Mouse (Mus musculus): ENCODE measurements around the gene Lrrc41. TPM values are rescaled to one million over a fixed set of nuclear protein-coding genes. Genes with fewer than 3 reads are reported as not detected.
A peak's percentile ranks its signal among the peaks of the same experiment; 100 is the strongest.

Lrrc41 gene
- polyA plus RNA-seq, 1 experiment from 2014 or later = 66.3 TPM

DNA sequence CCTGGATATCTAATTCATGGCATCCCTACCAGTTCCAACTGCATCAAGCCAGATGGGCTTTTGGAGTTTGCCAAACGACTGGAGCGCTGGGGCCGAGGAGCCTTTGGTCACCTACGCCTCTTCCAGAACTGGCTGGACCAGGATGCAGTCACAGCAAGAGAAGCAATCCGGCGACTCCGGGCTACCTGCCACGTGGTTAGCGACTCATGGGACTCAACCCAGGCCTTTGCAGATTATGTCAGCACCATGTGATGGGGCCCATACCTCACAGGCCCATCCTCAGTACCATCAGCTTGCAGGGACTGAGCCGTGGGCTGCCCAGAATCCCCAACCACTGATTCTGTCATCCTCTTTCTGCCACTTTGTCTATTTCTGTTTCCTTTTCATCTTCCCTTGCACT lies 21.2 kb downstream of the Lrrc41 start:
- Histone ChIP-seq H3K36me3 (peaks cover 96% of the 10 kb centered on the region), H3K4me1 (no peaks in the 10 kb centered on the region), H3K27ac (replicated peaks) (no peak overlapping the region), H3K9me3 (no peaks in the 10 kb centered on the region), H3K9ac (replicated peaks) (no peak overlapping the region), H3K27me3 (no peaks in the 10 kb centered on the region), H3K4me2 (replicated peaks) (no peak overlapping the region), H3K4me3 (no peak overlapping the region)
- WGBS = 93% methylated on average over 10 of the region's 10 CpGs
- no peak for ATAC-seq (replicated peaks)

DNA sequence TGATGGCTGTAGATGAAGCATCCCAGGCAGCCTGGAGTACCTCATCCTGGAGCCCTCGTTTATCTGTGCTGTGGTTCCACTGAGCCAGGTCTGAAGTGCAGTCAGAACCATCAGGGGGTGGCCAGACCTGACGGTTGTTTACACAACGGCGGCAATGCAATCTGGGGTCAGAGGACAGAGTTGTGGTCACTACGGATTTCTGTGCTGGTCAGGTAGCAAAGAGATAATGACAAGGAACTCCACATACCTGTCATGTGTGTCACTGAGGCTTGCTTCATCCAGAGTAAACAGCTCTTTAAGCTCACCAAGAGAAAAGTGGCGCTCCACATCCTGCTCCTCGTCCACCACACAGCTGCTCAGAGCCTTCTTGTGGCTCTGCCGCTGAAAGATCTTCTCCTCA lies 22.1 kb downstream of the Lrrc41 start:
- Histone ChIP-seq H3K9me3 (no peaks in the 10 kb centered on the region), H3K9ac (replicated peaks) (no peak overlapping the region), H3K4me2 (replicated peaks) (no peak overlapping the region), H3K4me1 (no peaks in the 10 kb centered on the region), H3K27me3 (no peaks in the 10 kb centered on the region), H3K36me3 (peaks cover 90% of the 10 kb centered on the region), H3K27ac (replicated peaks) (no peak overlapping the region), H3K4me3 (no peak overlapping the region)
- WGBS = 93% methylated on average over 8 of the region's 8 CpGs
- no peak for ATAC-seq (replicated peaks)

DNA sequence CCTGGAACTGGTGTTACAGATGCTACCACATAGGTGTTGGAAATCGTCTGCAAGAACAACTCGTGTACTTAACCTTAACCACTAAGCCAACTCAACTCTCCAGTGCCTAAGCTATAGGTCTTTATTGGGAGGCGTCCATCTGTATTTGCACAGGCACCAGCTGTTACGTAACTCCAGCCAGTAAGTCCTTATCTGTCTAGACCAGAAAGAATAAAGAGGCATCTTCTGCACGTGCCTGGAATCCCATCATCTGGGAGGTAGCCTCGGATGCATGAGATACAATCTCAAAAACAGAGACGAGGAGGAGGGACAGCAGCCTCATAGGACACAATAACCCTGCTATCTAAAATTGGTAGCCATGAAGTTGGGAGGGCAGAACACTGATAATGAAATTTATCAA lies 25.9 kb downstream of the Lrrc41 start:
- Histone ChIP-seq H3K4me3 (no peak overlapping the region), H3K9ac (replicated peaks) (no peak overlapping the region), H3K9me3 (no peaks in the 10 kb centered on the region), H3K4me2 (replicated peaks) (no peak overlapping the region), H3K4me1 (no peaks in the 10 kb centered on the region), H3K27me3 (no peaks in the 10 kb centered on the region), H3K36me3 (peaks cover 54% of the 10 kb centered on the region), H3K27ac (replicated peaks) (no peak overlapping the region)
- ATAC-seq (replicated peaks) = no peak
- WGBS = 93% methylated on average over 7 of the region's 7 CpGs

DNA sequence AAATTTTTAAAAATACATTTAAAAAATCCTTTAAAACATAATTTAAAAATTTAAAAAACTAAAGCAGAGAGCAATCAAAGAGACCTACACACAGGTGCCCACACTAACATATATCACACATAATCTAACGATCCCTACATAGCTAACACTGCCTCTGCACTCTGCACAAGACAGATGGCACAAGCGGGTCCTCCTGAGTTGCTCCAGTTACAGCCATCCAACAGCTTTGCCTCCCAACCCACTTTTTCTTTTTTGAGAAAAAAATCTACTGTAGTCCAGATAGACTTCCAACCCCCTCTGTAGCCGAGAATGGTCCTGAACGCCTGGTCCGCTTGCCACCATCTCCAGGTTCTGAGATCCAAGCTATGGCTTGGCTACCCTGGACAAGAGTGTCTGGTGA lies 30.2 kb downstream of the Lrrc41 start:
- H3K9me3 ChIP-seq = no peaks in the 10 kb centered on the region
- H3K4me3 ChIP-seq = no peak overlapping the region
- H3K36me3 ChIP-seq = peaks cover 15% of the 10 kb centered on the region
- H3K27me3 ChIP-seq = no peaks in the 10 kb centered on the region
- H3K9ac ChIP-seq (replicated peaks) = no peak overlapping the region
- 98% methylated on average over 5 of the region's 5 CpGs for WGBS
- no peak overlapping the region for H3K4me2 ChIP-seq (replicated peaks)
- no peaks in the 10 kb centered on the region for H3K4me1 ChIP-seq
- H3K27ac ChIP-seq (replicated peaks) = no peak overlapping the region
- no peak for ATAC-seq (replicated peaks)

DNA sequence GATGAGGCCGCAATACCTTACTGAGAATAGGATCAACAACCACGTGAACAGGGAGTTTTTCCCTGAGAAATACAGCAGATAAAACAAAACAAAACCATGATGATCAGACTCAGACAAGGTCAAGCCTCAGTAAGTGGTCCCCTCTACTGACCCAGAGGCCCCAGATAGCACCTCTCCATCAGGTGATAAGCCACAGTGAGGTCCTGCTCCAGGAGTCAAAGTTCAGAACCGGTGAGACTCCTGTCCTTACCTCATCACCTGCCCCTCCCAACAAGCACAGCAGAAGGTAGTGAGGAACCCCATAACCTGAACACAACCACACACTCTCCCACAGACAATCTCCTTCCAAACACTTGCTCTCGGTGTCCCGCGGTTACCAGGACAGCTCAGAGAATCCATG lies 35.6 kb downstream of the Lrrc41 start:
- Histone ChIP-seq H3K27me3 (no peaks in the 10 kb centered on the region), H3K36me3 (0 out of 2 replicates have a peak, but pooled peaks cover 5% of the 10 kb centered on the region), H3K9me3 (no peaks in the 10 kb centered on the region), H3K27ac (replicated peaks) (no peak overlapping the region), H3K4me3 (no peak overlapping the region), H3K4me2 (replicated peaks) (no peak overlapping the region), H3K4me1 (no peaks in the 10 kb centered on the region), H3K9ac (replicated peaks) (no peak overlapping the region)
- ATAC-seq (replicated peaks) = no peak
- 97% methylated on average over 6 of the region's 6 CpGs for WGBS

DNA sequence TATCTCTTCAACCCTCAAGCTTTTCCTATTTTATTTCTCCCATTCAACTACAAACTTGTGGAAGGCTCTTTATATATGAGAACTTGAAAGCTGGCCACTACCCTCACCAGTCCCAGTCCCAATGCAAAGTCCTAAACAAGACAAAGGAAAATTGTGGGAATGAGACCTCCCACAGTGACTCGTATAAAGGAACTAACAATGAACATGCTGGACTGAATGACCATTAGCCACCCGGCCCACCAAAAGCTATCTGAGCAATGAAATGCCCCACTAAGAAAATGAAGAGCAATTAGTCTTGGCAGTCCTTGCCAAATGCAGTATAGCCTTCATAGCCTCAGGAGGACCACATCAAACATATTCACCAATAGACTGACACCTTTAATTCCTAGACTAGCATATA lies 36.4 kb downstream of the Lrrc41 start:
- Histone ChIP-seq H3K27ac (replicated peaks) (no peak overlapping the region), H3K27me3 (no peaks in the 10 kb centered on the region), H3K4me2 (replicated peaks) (no peak overlapping the region), H3K4me3 (no peak overlapping the region), H3K4me1 (no peaks in the 10 kb centered on the region), H3K36me3 (0 out of 2 replicates have a peak, but pooled peaks cover 5% of the 10 kb centered on the region), H3K9ac (replicated peaks) (no peak overlapping the region), H3K9me3 (no peaks in the 10 kb centered on the region)
- no peak for ATAC-seq (replicated peaks)
- 38% methylated on average over 2 of the region's 2 CpGs for WGBS

DNA sequence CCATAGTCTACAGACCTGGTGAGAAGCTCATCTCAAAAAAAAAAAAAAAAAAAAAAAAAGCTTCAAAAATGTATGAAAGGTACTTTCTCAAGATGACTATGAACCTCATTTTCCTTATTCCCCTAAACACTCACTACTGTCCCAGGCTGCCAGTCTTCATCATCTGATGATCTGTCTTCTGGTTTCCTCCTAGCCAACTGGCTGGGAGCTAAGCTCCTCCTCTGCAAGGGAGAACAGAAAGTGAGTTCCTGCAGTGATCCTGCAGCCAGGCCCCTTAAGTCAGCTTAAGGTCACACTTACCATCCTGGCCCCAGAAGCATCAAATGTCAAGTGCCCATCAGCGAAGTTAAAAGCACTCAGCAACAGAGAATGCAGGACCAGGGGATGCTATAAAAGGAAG lies 47.7 kb downstream of the Lrrc41 start:
- H3K4me3 ChIP-seq = peak overlapping the region; percentile 71
- peak overlapping the region; percentile 60 for H3K9ac ChIP-seq (replicated peaks)
- H3K4me2 ChIP-seq (replicated peaks) = peak overlapping the region; percentile 59
- H3K27ac ChIP-seq (replicated peaks) = no peak overlapping the region
- no peaks in the 10 kb centered on the region for H3K27me3 ChIP-seq
- peaks cover 24% of the 10 kb centered on the region for H3K4me1 ChIP-seq
- no peak for ATAC-seq (replicated peaks)
- 0 out of 2 replicates have a peak, but pooled peaks cover 3% of the 10 kb centered on the region for H3K36me3 ChIP-seq
- WGBS = 3% methylated on average over 1 of the region's 1 CpGs
- H3K9me3 ChIP-seq = no peaks in the 10 kb centered on the region

DNA sequence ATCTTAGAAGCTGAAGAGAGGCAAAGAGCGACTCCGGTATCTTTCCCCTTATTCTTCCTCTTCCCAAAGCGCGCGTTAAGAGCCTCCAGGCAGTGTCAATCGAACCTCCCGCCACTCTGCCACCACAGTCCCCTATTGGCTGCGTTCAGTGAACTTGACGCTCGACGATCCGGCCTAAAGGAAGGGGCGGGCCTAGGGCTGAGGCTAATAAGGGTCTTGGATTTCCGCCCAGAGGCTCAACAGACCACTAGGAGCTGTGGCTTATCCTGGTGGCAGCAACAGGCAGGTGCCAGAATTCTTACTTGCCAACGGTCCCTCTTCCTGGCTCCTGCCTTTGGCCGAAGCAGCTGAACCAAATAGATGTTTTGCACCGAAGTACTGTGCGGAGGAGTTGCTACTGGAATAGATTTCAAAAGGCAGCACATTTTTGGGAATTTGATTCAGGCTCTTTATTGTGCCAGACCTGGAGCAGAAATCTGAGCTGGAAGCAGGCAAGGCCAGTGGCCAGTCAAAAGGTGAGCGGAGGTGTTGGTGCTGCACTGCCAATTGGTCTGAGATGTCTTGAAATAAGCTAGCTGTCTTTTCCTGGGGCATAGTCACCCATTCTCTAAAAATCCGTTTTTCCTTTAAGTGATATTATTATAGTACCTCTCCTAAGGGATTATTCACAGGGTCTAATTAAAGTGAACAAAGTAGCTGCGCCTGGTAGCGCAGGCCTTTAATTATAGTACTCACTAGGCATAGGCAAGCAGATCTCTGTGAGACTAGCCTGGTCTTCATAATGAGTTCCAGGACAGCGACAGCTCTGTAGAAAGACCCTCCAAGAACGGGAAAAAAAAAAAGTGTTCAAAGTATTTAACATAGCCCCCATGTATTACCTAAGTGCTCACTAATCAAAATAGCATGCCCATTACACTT lies 48.8 kb downstream of the Lrrc41 start, which contains the start of the genes Rad54l and Pomgnt1:
Rad54l (minus strand) TSS at position 89 of the 918 bp plus-strand sequence.
Pomgnt1 (plus strand) TSS at position 239 of the 918 bp plus-strand sequence.
- peaks cover 24% of the 10 kb centered on the region for H3K4me1 ChIP-seq
- 2% methylated on average over 24 of the region's 24 CpGs for WGBS
- peak within 1 kb of the TSS; percentile 59 for H3K4me2 ChIP-seq (replicated peaks)
- peak within 1 kb of the TSS; percentile 76 for H3K27ac ChIP-seq (replicated peaks)
- H3K27me3 ChIP-seq = no peaks in the 10 kb centered on the region
- peak within 1 kb of the TSS; percentile 71 for H3K4me3 ChIP-seq
- 0 out of 2 replicates have a peak, but pooled peaks cover under 1% of the 10 kb centered on the region for H3K36me3 ChIP-seq
- peak within 1 kb of the TSS; percentile 60 for H3K9ac ChIP-seq (replicated peaks)
- peak; percentile 98 for ATAC-seq (replicated peaks)
- no peaks in the 10 kb centered on the region for H3K9me3 ChIP-seq

DNA sequence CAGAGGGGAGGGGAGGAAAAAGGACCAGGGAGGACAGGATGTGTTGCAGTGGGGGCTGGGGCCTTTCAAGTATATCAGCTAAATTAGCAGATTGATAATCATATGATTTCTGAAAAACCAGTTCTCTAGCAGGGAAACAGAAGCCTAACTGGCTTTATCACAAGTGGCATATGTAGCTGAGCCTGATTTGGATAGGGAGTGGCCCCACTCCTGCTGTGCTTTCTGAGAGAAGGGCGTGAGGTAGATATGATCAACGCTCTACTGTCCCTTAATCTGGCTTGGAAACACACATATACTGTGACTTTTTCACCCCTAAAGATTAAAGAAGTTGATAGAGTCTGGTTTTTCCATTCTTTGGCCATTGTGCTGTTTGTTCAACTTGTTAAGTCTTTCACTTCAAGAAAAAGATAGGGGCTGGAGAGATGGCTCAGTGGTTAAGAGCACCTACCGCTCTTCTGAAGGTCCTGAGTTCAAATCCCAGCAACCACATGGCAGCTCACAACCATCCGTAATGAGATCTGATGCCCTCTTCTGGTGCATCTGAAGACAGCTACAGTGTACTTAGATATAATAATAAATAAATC lies 50.8 kb downstream of the Lrrc41 start:
- Histone ChIP-seq H3K27me3 (no peaks in the 10 kb centered on the region), H3K36me3 (no peaks in the 10 kb centered on the region), H3K4me2 (replicated peaks) (no peak overlapping the region), H3K4me1 (peaks cover 24% of the 10 kb centered on the region), H3K9me3 (no peaks in the 10 kb centered on the region), H3K9ac (replicated peaks) (no peak overlapping the region), H3K4me3 (no peak overlapping the region), H3K27ac (replicated peaks) (no peak overlapping the region)
- ATAC-seq (replicated peaks) = no peak
- WGBS = 95% methylated on average over 4 of the region's 4 CpGs

DNA sequence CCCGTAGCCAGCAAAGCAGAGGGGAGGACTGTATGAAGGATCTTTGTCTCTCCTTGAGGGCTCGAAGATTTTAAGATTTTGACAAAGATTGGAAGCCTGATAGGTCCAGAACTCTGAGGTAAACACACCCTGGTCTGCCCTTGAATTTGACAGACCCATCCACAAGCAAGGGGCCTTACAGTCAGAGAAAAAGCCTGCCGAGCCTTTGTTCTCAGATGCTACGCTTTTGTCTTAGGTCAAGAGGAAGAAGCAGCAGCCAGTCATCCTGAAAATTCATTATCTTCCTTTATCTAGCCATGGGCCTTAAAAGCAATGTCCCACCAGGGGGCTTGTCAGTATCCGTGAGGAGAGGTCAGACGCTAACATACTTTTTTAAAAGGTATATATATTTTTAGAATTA lies 52.9 kb downstream of the Lrrc41 start:
- no peak overlapping the region for H3K4me2 ChIP-seq (replicated peaks)
- H3K4me3 ChIP-seq = no peak overlapping the region
- ATAC-seq (replicated peaks) = no peak
- no peaks in the 10 kb centered on the region for H3K27me3 ChIP-seq
- H3K9me3 ChIP-seq = no peaks in the 10 kb centered on the region
- no peaks in the 10 kb centered on the region for H3K36me3 ChIP-seq
- peaks cover 17% of the 10 kb centered on the region for H3K4me1 ChIP-seq
- H3K9ac ChIP-seq (replicated peaks) = no peak overlapping the region
- WGBS = 75% methylated on average over 6 of the region's 6 CpGs
- H3K27ac ChIP-seq (replicated peaks) = no peak overlapping the region

DNA sequence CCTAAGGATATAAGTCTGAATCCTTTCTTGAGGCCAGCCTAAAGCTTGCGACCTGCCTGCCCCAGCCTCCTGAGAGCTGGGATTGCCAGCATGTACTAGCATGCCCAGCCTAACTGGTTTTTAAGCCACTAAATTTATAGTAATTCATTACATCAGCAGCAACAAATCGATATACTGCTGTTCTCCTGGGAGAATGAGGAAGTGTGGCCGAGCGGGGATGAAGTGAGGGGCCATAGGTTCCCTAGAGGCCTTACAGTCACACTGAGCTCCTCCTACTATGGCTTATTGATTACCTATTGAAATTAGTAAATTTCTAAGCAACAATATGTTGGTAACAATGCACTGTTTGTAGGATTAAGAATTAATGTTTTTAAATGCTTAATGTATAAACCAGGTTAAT lies 58.1 kb downstream of the Lrrc41 start:
- Histone ChIP-seq H3K27me3 (no peaks in the 10 kb centered on the region), H3K4me1 (no peaks in the 10 kb centered on the region)
- WGBS = 93% methylated on average over 4 of the region's 4 CpGs

DNA sequence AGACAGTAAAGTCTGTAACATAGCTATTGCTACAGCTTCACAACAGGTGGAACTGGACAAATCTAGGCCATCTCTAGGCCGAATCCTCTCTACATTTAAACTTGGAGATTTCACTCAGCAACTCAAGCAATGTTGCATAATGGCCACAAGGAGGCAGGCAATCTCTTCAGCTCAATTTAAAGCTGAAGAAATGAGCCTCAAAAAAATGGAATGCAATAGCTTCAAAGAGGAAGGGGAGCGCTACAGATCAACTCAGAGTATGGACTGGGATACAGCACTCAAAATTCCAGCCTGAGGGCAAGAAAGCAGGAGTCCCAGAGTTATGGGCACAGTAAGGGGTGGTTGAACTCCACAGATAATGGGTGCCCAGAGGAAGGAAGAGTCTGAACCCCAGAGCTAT lies 59.9 kb downstream of the Lrrc41 start:
- 0 out of 2 replicates have a peak, but pooled peaks have one; percentile 41 for ATAC-seq (replicated peaks)
- Histone ChIP-seq H3K27ac (replicated peaks) (no peak overlapping the region), H3K36me3 (no peaks in the 10 kb centered on the region), H3K4me3 (no peak overlapping the region), H3K9ac (replicated peaks) (no peak overlapping the region), H3K27me3 (no peaks in the 10 kb centered on the region), H3K4me2 (replicated peaks) (no peak overlapping the region), H3K9me3 (no peaks in the 10 kb centered on the region), H3K4me1 (no peaks in the 10 kb centered on the region)
- WGBS = 32% methylated on average over 2 of the region's 2 CpGs

More for the DNA sequence above, 58.1 kb downstream of the Lrrc41 start:
- H3K27ac ChIP-seq (replicated peaks) = no peak overlapping the region
- H3K36me3 ChIP-seq = no peaks in the 10 kb centered on the region
- H3K9ac ChIP-seq (replicated peaks) = no peak overlapping the region
- no peak overlapping the region for H3K4me3 ChIP-seq
- ATAC-seq (replicated peaks) = no peak
- no peak overlapping the region for H3K4me2 ChIP-seq (replicated peaks)
- no peaks in the 10 kb centered on the region for H3K9me3 ChIP-seq
